Mouse (Mus musculus): ENCODE measurements at regions not wholly inside any gene's neighbourhood (a gene's known extent, or its start where the extent isn't known, plus 50 kb on each side); places are given as distances from the start of the nearest gene placed in this dataset.

DNA sequence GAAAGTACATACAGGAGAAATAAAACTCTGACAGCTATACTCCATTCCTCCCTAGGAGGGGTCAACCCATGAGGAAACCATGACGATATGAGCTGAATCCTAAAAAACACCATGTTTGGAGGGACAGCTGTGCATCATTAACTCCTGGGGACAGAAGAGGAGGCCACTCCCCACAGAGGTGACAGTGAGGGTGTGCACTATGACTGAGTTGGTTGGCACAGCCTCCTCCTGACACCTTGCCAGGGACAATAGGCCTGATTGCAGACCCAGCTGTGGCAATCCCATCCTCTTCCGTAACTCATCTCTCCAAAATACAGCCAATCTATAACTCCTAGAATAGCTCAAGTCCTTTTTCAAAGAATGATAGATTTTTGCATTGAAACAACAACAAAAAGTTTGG lies 112.0 kb downstream of the Rbm43 start:
- DNase-seq = no peak

DNA sequence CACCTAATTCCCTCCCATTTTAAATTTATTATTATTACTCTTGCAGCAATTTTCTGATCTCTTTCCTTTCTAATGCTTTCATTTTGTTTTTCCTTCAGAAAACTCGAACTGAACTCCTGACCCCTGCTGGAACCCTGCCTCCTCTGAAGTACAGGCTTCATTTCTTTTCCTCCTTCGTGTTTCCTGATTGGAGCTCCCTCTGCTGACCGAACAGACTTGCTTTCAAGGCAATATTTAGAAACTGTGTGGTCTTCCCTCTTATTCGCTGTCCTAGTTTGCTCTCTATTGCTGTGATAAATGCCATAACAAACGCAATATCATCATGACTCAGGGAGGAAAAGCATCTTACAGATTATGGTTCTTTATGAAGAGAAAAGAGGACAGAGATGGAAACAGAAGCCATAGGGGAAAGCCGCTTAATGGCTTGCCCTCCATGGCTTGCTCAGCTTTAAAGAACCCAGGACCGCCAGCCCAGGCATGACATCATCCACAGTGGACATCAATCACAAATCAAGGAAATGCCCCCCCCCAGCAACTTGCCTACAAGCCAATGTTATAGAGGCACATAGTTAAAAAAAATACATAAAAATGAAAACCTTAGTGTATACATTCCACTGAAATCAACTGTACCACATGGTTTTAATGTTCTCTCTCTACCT lies 104.5 kb downstream of the Rbm43 start:
- DNase-seq = peak; percentile 22

DNA sequence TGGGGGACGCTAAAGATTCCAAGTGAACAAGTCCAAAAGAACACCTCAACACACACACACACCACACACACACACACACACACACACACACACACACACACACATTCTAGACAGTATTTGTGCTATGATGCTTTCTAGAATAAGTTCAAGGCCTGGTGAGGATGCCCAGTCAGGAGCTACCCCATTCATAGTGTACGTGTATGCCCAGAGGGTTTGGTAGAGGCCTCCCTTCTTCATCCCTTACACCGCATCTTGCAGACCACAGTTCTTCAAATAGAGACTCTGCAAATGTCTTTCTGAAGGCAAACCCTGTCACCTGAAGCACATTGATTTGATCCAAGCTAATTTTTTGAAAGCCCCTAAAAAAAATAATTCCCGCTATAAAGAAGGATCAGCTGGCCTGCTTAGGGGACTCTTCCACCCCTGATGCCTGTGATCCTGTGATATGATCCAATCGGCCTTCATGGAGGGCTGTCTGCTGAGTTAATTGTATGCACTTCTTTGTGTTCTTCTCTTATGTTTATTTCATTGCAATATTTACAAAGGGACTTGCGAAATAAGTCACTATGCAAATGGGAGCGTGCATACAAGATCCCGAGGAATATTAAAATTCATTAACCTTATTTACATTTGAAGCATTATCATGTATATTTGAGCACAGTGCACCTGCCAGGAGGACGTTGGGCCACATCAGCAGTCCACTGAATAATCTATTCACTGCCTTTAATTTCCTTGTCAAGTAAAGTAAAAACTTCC lies 103.8 kb downstream of the Rbm43 start:
- no peak for DNase-seq

DNA sequence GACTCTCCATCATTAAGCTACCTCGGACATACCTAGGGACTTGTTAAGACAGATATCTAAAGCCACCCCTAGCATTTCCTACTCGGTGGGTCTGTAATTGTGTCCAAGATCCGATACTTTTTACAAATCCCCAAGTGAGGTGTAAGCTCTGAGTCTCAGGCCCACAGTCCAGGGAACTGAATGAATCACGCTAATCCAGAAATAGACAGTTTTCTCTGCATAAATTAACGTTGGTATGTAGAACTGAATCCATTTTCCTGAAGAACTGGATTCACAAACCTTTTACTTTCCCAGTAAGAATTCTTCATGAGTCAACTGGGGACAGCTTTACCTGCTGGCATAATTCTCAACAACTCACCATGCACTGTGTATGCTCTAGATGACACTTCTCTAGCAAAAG lies 97.1 kb downstream of the Rbm43 start:
- DNase-seq = no peak

DNA sequence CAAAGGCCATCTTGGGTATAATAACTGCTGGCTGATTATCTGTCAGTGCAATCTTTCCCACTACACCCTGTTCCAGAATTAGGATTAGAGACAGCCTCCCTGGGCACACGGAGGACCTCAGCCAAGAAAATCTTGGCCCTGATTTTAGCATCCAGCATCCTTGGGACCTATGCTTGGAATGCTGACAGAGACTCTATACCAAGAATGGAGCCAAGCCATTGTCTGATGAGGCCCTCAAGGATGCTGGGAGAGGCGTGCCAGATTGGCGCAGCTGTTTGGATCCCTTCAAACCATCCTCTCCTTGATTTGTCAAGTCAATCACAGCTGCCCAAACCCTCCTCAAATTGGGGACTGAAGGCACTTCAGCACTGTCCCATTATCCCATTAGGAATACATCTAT lies 94.2 kb downstream of the Rbm43 start:
- no peak for DNase-seq

DNA sequence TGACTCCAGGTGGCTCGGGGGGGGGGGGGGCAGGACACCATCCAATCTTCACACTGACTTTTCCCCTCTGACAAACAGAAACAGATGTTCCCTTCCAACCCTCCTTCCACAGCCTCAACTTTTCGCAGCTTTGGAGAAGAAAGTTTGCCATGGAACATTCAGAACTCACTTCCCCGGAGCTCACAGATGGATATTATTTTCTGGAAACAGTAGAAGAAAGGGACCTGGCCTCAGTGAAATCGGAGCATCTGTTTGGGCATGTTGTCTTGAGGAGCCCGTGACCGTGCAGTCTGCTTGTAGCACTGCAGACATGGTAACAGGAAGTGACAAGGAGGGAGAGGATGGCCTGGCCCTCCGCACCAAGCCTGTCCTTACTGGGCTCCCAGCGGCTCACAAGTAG lies 90.1 kb downstream of the Rbm43 start:
- DNase-seq = no peak

DNA sequence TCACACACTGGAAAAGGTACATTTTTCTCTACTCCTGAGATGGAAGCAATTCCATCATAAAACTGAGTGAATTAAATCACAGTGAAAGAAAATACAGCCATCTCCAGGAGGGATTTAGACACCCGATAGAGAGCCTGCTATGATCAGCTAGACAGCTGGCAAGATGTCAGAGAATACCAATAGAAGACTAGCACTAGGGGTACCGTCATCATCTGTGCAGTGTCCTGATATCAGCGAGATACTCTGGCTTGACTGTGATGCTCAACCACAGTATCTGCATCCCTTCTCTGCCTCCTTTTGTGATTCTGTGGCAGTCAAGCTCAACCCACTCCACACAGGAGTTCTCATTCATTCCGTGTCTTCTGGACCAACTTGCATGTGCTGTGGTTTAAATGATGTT lies 87.4 kb downstream of the Rbm43 start:
- DNase-seq = no peak

DNA sequence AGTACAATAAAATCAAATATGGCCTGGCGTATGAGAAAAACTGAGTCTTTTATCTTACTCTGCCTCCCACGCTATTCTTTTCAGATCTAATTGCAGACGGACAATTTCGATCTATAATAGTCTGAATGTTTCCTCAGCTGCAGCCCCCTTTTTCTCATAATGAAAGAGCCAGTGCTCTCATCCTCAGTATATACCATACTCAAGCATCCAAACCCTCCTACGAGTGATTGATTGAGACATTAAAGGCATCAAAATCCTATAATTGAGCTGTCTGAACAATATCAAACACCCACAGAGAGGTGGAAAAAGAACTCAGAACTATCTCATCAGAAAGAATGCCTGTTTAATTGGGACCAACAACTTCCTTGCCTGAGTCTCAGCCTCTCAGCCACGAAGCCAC lies 87.0 kb downstream of the Rbm43 start:
- no peak for DNase-seq

DNA sequence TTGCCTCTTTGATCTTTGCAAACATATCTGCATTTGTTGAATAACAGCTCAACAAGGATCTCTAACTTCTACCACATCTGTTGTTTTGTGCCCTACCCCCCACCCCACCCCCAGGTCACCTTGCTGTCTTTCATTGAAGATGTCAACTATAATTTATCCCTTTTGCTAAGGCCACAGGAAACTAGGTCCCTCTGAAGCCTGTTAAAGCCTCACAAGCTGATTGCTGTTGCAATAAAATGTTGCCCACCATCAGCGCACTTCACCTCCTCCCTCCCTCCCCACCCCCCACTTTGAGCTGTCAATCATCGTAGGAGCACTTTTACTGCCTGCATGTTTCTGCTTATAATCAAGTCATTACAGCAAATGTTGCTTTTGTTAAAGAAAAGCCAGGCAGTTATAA lies 86.5 kb downstream of the Rbm43 start:
- DNase-seq = no peak

DNA sequence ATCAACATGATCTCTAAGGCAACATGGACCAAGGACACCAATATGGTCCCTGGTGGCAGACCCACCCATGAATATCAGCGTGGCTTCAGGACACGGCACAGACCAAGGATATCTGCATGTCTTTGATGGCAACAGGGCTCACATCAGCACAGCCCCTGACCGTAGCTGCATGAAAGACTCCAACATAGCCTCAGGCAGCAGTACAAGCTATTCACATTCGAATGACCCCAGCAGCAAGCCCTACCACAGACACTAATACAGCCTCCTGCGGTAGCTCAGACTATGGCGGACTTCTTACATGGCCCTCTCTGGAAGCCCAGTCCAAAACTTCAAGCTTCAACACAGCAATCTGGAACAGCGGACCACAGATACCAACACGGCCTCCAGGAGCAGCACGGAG lies 84.4 kb downstream of the Rbm43 start:
- DNase-seq = no peak

DNA sequence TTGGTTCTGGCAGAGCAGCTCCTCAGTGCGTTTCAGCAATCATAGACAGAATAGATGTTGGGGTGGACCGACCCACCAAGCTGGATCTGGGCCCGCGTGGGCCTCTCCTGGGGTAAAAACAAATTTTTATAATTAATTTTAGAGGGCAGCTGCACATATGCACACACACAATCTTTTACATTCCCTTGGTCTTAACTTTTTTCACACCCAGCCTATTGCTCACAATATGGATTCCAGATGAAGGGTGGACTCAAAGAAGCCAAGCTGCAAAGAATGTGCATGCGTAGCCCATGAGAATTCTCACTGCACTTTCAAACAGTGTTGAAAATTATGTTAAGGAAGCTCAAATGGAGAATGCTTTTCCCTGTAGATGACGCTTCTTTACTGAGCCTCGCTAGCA lies 83.3 kb downstream of the Rbm43 start:
- DNase-seq = no peak

DNA sequence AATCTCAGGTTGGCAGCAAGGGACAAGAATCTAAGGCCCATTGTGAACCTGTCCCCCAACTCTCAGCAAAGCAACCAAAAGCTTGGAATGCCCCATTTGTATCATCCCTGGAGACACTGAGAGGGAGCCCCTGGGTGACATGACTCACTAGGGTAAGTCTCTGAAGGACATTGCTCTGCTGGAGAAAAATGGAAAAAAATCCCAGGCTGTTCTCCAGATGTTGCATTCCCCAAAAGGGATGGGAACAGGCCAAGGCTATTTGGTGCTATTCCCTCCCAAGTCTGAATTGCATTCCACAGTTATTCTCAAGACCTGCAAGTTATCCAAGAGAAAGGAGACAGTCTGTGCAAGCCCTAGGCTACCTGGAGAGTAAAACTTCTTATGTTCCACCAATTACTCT lies 77.7 kb downstream of the Rbm43 start:
- no peak for DNase-seq

DNA sequence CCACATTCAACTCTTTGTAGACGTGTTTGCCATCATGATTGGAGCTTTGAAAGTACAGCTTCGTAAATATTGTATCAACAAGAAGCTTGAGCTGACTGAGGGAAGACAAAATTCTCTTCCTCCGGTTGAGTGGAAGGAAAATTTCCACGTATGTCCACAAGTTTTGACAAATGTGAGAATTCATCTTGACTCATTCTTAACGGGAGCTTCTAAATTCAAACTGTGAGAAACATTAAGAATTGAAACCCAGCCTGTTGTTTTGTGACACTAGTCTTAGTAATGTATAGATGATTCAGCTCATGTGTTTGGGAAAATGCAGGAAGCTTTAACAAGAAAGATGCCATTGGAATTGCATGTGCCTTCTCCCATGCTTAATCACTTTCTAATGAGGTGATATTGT lies 68.9 kb downstream of the Rbm43 start:
- DNase-seq = no peak

DNA sequence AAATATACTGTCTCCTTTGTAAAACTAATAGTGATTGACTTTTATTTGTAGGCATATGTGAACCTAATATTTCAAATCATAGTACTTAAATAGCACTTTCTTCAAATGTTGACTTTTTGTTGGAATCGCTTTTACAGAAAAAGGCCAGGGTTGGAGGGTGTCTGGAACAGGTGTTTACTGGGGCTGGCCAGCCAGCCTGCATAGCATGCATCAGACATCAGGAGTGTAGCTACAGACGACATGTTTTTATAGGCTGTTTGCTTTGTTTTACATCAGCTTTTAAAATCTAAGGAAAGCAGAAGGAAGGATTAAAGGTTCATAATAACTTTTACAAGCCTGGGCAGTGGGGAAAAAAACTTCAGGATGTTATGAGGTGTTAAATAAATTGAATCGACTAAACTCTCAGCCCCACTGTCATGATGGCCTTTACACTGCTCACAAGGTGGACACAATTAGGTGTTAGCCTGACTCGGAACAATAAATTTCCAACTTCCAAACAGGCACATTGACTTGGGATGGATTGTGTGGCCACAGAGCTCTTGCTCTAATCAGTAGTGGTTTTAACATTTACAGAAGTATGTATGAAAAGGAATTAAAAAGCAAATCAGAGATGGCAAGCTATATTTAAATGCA lies 66.0 kb downstream of the Rbm43 start:
- no peak for DNase-seq

DNA sequence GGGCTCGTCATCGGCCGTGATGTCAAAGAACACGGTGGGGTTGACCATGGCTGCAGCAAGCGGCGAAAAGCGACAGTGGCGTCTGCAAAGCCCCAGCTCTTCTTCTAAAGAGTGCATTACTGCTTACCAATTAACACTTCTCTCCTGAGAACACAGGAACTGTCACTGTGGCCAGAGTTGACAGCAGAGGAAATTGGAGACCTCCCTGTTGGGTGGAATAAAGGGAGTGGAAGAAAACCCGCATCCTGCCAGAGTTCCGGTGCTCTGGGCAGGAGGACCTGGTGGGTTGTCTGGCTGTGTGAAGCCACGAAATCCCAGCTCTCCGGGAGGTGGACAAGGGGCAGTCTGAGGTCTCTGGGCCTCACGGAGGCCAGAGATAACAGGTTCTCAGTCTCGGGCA lies 63.4 kb downstream of the Rbm43 start:
- no peak for DNase-seq

Data from liver (tissue).